Mouse (Mus musculus) retina, adult 2 months (tissue): ENCODE data around the gene Cemip2.

ENCODE experiments used
- DNase-seq: peaks from one replicate; pipeline ENCODE4 v3.0.0-alpha.2; 2012; ENCODE audit warnings: low read depth, low spot score

The Cemip2 gene

DNA sequence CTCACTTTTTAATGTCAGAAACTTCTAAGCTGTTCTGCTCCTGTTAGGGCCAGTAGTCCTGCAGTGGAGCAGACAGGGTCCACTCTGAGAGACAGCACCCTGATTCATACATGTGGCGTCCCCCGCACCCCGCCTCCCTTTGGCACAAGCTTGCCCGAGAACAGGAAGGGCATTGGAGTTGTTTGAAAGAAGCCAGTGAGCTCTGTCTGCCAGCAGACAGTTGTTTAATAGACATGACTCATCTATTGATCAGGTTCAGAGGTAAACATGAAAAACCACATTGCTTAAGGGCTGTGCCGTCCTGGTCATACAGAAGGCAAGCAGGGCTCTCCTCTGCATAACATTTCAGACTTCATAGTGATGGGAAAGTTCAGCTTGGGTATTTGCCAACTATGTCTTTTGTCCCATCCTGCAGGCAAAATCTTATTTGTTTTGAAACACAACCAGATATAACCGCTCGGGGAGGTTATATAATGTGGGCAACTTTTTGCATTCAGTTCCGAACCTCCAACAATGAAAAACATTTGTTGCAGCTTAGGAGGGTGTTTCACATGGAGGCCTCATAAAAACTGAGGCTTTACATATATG lies 36.4 kb downstream of the Cemip2 start:
- DNase-seq, result no peak

DNA sequence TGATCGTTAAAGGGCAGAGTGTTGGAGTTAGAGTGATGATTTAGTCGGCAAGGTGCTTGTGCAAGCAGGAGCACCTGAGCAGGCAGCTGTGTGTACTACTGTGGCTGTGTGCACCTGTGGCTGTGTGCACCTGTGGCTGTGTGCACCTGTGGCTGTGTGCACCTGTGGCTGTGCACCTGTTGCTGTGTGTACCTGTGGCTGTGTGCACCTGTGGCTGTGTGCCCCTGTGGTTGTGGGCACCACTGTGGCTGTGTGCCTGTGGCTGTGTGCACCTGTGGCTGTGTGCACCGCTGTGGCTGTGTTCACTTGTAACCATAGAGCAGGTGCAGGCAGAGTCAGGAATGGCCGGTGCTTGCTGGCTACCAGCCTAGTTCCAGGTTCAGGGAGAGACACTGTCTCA lies 38.1 kb downstream of the Cemip2 start:
- no peak for DNase-seq

DNA sequence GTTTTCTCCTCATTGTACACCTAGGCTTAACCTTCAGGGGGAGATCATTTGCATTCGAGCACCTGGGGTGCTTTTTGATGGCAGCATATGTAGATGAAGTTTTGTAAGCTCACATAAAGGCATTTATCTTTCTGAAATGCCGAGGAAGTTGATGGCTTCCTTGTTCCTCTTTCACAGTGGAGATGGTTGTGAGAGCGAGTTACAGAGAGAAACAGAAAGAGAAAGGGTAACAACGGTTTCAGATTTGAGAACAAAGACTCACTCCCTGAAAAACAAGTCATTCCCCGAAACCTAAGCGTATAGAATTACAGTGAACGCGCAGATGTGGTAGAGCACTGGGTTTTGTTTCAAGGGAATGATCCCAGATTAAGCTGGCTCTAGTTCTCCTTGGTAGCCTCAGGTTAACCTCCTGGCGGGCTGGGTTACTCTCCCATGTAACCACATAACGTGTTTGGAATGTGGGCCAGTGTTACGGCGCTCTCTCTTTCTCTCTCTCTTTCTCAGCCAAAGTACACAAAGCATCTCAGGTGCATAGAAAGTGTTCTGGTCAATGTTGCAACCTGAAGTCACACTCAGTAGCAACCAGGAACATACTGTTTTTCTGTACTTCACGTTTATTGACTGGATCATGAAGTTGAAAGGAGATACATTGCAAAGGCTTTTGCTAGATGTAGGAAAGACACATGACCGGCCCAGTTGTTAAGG lies 40.0 kb downstream of the Cemip2 start:
- DNase-seq, result no peak

DNA sequence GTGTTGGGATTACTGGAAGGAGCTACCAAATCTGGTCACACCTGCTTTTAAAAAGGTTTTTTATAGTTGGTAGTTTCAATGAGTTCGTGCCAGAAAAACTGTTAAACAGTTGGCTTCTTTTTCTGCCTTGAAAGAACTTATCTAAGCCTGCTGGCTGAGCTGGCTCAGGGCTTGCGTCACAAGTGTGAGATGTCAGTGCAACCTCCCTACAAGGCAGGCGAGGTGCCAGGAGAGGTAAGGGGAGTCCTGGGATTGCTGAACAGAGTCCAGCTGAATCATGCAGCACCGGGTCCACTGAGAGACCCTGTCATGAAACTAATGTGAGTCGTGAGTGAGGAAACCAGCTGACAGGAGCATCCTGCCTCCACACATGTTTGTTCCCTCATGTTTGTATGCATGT lies 41.4 kb downstream of the Cemip2 start:
- DNase-seq, result no peak

DNA sequence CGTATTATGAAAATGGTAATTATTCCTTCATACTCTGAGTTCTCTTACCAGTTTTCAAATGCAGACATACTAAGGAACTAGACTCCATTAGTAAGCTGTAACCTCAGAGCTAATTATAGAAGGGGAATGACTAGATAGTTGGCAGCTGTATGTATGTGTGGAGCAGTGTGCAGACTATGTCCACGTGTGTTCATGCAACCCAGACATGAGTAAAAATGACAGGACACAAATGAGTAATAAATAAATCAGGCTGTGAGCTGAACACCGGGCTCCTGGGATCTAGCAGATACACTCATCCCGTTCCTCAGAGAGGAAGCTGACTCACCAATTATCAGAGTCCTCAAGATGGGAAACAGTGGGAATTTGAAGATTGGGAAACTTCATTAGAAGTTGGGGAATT lies 42.0 kb downstream of the Cemip2 start:
- DNase-seq, result no peak

DNA sequence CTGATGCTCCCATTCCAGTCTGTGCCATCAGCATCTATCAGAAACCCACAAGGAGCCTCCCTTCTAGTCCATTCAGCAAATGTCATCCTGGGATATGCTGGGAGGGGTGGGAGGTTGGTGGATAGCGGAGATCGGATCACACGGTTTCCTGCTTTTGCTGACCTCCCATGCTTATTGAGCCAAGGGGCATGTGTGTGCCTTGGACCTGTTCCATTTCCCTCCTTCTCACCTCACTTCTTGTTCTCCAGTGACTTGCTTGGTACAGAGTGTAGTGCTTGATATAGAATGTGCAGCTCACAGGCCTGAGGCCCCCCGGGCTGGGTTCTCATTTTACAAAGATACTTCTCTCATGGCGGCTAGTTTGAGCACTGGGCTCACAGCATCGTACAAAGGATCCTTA lies 43.7 kb downstream of the Cemip2 start:
- DNase-seq, result no peak

DNA sequence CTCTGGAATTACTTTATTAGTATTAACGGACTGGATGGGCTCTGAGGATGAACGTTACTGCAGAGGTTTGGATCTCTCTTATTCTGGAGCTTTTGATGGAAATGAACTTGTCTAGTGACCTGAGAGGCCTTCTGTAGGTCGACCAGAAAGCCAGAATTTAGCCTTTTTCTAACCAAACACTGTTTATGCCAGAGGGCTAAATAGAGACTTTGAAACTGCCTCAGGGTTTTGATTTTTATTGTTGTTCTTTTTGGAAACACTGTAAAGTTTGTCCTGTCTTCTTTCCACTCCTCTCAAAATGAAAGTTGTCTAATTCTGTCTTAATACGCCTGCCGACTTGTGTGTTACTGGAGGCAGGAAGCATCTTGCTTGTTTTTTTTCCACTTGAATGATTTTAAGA lies 46.0 kb downstream of the Cemip2 start:
- DNase-seq, result no peak

DNA sequence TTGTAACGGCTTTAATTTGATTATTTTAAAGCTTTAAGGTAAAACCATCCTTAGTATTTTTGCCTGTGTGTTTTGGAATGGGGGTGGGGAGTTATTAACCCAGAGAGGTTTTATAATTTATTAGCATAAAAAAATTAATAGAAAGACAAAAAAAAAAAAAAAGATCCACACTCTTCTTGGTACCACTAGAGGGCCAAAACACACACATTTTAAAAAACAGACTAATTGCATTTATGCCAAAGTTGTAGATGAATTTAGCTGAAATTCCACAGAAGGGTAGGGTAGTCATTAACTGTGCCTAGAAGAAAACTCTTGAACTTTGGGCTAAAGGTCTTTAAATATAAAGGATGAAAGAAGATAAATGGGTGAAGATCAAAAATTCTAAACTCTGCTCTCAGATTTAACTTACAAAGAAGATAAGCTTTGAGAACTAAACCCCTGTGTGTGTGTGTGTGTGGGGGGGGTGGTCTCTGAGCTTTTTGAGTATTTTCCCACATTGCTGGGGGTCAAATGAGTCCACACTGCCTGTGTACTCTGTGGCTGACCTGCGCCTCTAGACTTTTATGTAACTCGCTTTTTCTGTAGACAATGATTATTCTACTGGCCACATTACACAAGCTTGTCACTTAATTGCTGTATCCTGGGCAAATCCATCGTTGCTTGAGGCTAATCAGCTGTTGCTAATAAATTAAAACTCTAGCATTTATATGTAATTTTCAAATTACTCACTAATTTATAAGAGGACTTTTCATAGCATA lies 47.2 kb downstream of the Cemip2 start:
- DNase-seq, result no peak

DNA sequence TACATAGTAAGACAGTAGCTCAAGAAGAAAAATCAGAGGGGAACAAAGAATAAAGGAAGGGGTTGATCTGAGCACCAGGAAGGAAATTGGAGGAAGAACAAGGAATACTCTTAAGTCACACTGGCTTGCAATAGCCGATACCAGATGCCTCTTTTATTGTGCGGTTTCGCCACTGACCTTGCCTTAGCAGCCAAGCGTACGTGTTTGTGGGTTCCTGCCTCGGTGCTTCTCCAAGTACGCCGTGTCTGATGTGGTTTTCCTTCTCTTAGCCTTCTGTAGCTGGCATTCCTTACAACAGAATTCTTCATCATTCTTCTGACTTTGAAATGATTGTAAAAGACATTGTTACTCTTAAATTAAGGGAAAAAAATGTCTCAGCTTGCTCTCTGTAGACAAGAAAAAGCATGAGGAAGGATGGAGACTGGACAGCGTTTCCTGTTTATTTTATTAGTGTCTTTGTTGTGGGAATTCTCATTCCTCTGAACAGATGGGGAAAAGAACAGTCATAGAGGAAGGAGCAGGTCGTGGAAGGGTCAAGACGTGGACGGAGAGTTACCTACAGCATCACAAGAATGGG lies 55.4 kb downstream of the Cemip2 start:
- DNase-seq, result no peak

DNA sequence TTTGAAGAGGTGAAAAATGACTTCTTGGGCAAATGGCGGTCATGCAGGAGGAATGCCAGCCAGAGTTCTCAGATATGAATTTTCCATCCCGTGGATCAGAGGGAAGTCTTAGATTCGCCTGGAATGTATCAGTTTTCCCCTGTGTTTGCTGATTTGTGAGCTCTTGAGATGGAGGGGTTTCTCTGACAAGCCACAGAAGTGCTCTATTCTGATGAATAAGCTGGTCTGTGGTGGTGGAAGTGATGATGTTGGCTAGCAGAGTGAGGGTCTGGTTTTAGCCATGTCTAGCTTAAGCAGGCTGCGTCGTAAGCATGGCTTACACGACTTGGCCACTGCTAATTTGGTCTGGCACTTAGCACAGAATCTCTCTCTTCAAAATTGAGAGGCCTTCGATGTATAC lies 56.8 kb downstream of the Cemip2 start:
- no peak for DNase-seq

DNA sequence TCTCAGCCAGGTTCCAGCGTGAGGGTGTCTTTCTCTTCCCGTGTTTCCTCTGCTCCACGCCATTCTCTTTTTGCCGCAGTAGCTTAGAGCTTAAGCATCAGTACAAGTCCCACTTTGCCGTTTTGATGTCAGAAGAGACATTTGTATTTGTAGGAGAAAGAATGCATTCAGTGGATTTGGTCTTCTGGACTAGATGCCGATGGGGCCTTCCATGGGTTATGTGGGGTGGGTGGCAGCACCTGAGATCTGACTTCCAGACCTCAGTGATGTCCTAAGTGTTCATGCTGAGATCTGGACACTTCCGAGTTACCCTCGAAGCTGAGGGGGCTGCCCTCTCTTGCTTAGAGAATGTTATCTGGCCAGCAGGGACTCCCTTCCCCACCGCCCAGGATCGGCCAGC lies 72.6 kb downstream of the Cemip2 start:
- DNase-seq, result no peak

DNA sequence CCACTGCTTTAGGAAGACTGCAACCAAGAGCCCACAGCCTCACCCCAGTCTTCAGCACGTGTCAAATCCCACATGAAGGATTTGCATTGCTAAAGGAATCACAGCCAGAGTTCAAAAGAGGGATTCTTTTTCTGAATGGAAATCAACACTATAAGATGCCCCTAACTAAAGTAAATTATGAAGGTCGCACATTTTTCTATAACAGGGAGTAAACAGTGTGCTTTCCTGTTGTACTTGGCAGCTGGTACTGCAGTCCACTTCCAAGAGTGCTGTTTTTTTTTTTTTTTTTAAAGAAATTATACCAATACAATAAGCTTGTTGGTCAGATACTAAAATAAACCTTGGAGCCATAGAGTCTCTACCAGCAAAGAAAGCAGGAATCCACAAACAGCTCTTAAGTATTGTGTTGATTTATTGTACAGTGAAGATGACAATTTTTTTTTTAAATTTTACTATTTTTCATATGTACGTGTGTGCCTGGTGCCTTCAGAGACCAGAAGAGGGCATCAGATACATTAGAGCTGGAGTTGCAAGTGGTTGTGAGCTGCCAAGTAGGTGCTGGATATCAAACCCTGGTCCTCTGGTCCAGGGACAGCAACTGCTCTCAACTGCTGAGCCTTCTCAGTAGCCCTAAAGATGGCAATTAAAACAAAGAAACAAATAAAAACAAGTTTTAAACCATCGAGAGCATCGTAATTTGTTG lies 76.5 kb downstream of the Cemip2 start:
- DNase-seq, result no peak

DNA sequence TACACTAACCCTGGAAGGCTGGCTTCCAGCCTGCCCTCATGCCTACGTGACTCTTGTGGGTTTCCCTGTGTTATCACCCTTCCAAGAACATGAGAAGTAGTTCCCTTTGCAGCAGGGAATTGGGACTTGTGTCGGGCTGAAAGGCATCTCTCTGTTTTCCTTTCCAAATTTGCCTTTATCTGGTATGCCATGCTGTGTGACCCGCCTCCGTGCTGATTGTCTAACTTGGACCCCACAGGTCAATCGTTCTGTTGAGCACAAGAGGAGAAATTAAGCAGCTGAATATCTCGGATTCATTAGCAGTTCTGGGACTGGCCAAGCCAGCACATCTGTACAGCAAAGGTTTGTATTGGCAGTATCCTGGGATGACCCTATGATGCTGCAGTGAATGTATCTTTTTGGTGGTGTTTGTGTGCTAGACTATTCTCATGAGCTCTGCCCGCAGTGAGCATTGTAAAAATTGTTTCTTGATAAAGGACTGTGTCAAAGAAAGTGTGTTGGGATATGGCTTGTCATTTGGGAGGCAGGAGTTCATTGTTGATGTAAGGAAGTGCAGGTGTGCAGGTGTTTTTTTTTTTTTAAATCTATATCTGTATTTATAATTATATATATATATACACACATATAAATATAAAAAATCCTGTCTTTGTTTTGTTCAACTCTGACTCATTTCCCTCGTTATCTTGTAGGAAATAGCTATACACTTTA lies 77.4 kb downstream of the Cemip2 start:
- no peak for DNase-seq

DNA sequence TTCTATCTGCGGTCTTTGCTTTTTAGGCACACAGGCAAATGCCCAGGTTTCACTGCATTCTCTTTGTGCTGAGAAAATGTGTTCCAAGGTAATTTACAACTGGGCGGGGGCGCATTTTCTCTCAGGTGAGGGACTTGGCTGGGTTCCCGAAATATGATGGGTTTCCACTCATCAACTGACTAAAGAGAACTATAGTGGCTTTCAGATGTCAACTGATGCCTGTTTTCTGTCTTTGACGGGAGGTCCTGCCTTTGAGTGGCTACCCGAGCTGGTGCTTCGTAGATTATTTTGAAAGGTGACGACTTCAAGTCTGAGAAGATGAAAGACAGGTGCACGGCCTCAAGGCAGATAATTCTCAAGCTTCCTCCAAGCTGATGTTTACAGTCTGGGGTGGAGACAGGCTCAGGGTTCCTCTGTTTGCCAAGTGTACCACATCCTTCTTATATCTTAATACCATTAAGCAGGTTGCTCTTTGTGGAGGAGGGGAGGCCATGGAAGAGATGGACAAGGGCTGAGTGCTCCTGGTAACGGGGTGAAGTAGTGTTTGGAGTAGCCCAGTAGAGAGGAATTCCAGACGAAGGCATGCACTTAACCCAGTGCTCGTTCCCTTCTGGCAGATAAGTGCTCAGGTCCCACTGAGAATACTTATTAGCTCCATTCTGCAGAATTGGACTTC lies 80.8 kb downstream of the Cemip2 start:
- DNase-seq, result no peak

DNA sequence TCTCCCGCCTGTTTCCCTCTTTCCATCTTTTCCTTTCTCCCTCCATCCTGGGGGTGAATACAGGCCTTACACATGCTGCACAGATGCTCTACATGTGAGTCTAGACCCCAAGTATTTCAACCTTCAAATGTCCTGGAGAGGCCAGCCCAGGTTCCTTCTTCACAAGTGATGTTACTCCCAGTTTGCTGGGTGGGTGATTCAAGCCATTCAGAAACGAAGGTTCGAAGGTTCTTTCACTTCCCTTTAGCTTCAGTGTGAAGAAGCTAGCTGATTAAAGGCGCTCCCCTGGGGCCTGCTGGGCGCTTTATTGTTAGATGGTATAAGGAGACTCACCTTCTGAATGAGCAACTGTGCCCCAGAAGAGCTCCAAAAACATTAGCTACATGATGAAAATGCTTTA lies 82.0 kb downstream of the Cemip2 start:
- DNase-seq, result no peak

DNA sequence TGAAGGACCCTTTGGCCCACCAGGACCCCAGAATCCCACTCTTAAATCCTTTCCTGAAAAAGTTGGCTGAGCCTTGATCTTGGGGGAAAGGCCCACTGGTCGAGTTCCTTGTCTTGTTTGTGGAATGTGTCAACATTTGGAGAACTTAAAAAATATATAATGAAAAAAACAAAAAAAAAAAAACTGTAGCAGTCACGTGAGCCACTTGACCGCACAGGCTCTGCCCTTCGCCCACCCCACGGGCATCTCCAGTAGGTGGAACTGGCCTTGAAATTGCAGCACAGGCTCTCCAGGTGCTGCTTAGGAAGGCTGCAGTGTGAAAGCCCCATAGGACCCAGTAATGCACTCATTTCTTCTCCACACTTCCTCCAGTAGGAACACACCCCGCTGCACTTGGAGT lies 82.8 kb downstream of the Cemip2 start:
- DNase-seq, result no peak

DNA sequence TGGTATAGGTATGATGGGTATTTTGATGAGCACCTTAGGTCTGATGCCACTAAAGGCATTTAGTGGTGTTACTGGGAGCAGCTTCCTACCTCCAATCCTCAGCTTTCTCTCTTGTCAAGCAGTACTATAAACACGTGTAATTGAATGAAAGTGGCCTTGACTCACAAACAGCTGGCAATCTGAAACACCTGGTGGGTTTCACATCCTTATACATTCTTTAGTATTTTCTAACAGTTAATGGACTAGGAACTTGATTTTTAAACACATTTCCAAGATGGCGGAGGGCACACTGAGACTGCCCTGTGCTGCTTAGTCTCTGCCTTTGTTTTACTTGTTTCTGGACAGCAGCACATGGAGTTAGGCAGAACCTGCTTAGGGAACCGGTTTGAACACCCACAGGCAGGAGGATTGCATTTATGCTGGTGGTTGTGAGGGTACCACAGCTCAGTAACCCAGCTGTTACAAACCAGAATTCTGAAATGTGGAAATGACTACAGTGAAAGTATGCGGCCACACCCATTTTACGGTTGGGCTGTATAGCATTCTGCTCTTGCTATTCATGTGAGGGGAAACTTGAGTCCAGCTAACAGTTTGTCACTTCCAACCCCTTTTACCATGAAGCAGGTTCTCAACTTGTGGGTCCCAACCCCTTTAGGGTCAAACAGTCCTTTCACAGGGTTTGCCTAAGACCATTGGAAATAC lies 84.3 kb downstream of the Cemip2 start:
- no peak for DNase-seq

DNA sequence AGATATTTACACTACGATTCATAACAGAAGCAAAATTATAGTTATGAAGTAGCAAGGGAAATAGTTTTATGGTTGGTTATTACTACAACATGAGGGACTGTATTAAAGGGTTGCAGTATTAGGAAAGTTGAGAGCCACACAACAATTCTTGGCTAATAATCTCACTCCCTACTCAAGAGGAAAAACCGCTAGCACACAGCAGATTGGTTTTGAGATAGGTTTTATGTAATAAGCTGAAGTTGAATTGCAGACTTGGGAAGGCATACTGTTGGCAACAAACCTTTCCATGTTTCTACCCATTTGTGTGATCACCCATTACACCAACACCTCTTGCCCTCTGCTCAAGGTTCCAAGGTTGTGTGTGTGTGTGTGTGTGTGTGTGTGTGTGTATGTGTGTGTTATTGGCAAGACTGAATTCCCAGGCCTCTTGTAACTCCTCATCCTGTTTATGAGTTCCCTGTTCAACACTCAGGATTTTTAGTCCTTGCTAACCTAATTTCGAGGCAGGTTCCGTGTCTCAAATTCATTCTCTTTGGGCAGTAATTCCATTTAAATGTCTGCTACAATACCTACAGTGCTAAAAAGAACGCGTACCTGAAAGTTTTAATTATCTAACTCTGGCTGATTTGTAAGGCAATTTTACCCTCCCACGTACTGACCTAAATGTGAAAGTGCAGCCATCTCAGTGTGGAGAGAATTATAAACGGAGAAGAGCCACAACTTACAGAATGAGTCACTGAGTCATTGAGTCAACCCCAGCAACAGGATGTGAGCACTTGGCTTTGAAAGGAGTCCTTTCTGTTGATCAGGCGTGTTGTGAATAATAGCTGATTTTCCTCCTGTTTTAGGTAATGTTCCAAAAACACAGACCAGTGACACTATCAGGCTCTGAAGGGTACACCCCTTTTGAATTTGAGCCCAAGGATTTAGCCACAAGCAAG lies 85.1 kb downstream of the Cemip2 start:
- no peak for DNase-seq
